Mouse (Mus musculus): ENCODE measurements around the gene Cd6.

- no peak for TF ChIP-seq CTCF (IDR thresholded peaks at IDR 0.05; ENCODE audit: extremely low read depth, insufficient read depth, insufficient read length, insufficient replicate concordance)
- TF ChIP-seq POLR2A (IDR thresholded peaks at IDR 0.05; ENCODE audit: low read depth, low read length): no peak
These were observed 21.2 kb downstream of the Cd6 start for GRCm38 (mm10) chr19:10808524-10809233.
